Mouse (Mus musculus) lung, embryonic 15.5 days (tissue): ENCODE results near the gene Megf6. TPM values are rescaled to one million over a fixed set of nuclear protein-coding genes. Genes with fewer than 3 reads are reported as not detected.

ENCODE experiments used
- ATAC-seq: fragments of 200-750 bp; cut with Nextera tagmentation; 2 replicates; pipeline ENCODE4 v1.8.0; 2017; ENCODE audit warnings: moderate number of reproducible peaks, borderline replicate concordance; ENCODE audit not compliant: low FRiP score, low TSS enrichment; ENCODE audit errors: extremely low read depth
- H3K27ac ChIP-seq: fragments of 300-500 bp; sonication (generic); 2 replicates; pipeline ENCODE4 v1.5.1; 2015; ENCODE audit warnings: moderate library complexity, mild to moderate bottlenecking, inconsistent platforms
- H3K27me3 ChIP-seq: fragments of 300-500 bp; sonication (generic); 2 replicates; pipeline ENCODE4 v1.6.1; 2015; ENCODE audit warnings: inconsistent platforms
- H3K36me3 ChIP-seq: fragments of 300-500 bp; sonication (generic); 2 replicates; pipeline ENCODE4 v1.6.1; 2015; ENCODE audit warnings: inconsistent platforms
- H3K4me1 ChIP-seq: fragments of 300-500 bp; sonication (generic); 2 replicates; pipeline ENCODE4 v1.6.1; 2015; ENCODE audit warnings: inconsistent platforms
- H3K4me2 ChIP-seq: fragments of 300-500 bp; sonication (generic); 2 replicates; pipeline ENCODE4 v1.6.1; 2015; ENCODE audit warnings: inconsistent platforms, mild to moderate bottlenecking, moderate library complexity
- H3K4me3 ChIP-seq: fragments of 300-500 bp; sonication (generic); 2 replicates; pipeline ENCODE4 v1.5.1; 2015; ENCODE audit warnings: mild to moderate bottlenecking, inconsistent platforms
- H3K9ac ChIP-seq: fragments of 300-500 bp; sonication (generic); 2 replicates; pipeline ENCODE4 v1.6.1; 2015; ENCODE audit warnings: inconsistent platforms
- H3K9me3 ChIP-seq: fragments of 300-500 bp; sonication (generic); 2 replicates; pipeline ENCODE4 v1.6.1; 2016; ENCODE audit warnings: inconsistent platforms
- WGBS: fragments of 180-500 bp; shearing (Covaris S2); methylation state at CpG from one replicate; pipeline ENCODE4 v1.1.7; 2015; 5-methylcytosine and 5-hydroxymethylcytosine counted together
- polyA plus RNA-seq: library from polyadenylated mRNA; unstranded; fragments of >200 nt; fragmentation: Nextera tagmentation; extraction: Ambion mirVana; gene quantifications from 2 replicates; pipeline ENCODE4 v1.2.1, GENCODE M21; 2015

The Megf6 gene
- polyA plus RNA-seq, result 20.9 and 23.3 TPM in 2 replicates

DNA sequence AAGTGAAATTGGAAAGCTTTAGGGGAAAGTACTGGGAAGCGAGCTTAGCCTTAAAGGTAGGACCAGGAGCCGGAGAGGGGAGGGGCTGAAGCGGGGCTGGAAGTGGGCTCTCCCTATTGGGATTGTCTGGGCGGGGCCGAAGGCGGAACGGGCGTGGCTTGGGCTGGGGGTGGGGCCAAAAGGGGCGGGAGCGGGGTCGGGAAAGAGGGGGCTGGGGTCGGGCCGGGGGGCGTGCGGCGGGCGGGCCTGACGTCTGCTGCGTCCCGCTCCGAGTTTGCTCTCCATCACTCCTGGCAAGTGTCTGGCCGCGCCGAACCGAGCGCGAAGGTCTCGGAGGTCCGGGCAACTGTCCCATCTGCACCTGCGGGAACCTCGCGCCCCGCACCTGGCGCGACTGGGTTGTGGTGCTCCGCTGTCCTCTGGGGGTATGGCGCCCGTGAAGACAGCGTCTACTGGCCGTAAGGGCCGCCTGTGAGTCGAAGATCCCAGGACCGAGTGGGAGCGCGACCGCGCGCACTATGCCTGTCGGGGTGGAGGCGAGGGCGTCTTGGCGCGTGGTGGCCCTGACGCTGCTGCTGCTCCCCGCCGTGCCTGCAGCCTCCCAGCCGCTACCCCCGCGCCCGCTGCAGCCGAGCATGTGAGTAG is at the start of gene Megf6:
Gene Megf6, plus strand, starts transcription at position 225 of the 645 bp plus-strand sequence.
- ATAC-seq, result peak; percentile 62; the same call in 1 of the 2 replicates
- H3K27me3 ChIP-seq, result peaks cover 64% of the 10 kb centered on the region
- no peak within 1 kb of the TSS for H3K27ac ChIP-seq

DNA sequence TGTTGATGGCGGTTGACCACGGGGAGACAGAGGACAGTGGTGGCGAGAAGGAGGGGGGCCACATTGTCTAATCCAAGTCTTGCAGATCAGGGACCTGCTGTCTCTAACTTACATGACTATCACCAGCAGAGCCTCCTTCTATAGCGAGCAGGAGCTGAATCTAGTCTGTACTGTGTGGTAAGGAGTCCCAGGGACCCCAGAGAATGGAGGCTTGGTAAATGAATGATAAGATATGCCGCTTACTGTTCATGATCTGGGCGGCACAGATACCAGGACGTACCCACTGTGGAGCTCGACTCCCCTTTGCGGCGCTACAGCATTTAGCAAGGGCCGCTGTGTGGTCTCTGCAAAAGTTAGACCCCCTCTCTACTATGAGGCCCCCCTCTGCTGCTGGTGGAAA is 48.7 kb upstream of the Megf6 start:
- 73% methylated on average over 11 of the region's 11 CpGs for whole genome bisulfite sequencing
- no peaks in the 10 kb centered on the region for H3K9me3 ChIP-seq
- no peaks in the 10 kb centered on the region for H3K36me3 ChIP-seq
- H3K27me3 ChIP-seq, result no peaks in the 10 kb centered on the region
- H3K4me2 ChIP-seq, result no peak overlapping the region
- no peak overlapping the region for H3K27ac ChIP-seq
- no peak overlapping the region for H3K4me3 ChIP-seq
- ATAC-seq, result no peak
- peaks cover 5% of the 10 kb centered on the region; the same call in 1 of the 2 replicates for H3K4me1 ChIP-seq
- no peak overlapping the region for H3K9ac ChIP-seq

More for the DNA sequence above, at the start of gene Megf6:
- Histone ChIP-seq H3K9me3 (no peaks in the 10 kb centered on the region), H3K4me3 (peak within 1 kb of the TSS; percentile 53), H3K36me3 (no peaks in the 10 kb centered on the region), H3K4me1 (peaks cover 16% of the 10 kb centered on the region), H3K4me2 (peak within 1 kb of the TSS; percentile 94), H3K9ac (peak within 1 kb of the TSS; percentile 39)
- WGBS, result under 1% methylated on average over 51 of the region's 61 CpGs

- no peaks in the 10 kb centered on the region for H3K36me3 ChIP-seq
- no peaks in the 10 kb centered on the region for H3K9me3 ChIP-seq
- 70% methylated on average over 7 of the region's 7 CpGs for WGBS
- ATAC-seq, result no peak
- no peaks in the 10 kb centered on the region for H3K27me3 ChIP-seq
- H3K9ac ChIP-seq, result no peak overlapping the region
- H3K27ac ChIP-seq, result no peak overlapping the region
- no peak overlapping the region for H3K4me3 ChIP-seq
- H3K4me2 ChIP-seq, result no peak overlapping the region
- peaks cover 5% of the 10 kb centered on the region; the same call in 1 of the 2 replicates for H3K4me1 ChIP-seq
Observed at GRCm38 (mm10) chr4:154122374-154122773, 48.2 kb upstream of the Megf6 start.

DNA sequence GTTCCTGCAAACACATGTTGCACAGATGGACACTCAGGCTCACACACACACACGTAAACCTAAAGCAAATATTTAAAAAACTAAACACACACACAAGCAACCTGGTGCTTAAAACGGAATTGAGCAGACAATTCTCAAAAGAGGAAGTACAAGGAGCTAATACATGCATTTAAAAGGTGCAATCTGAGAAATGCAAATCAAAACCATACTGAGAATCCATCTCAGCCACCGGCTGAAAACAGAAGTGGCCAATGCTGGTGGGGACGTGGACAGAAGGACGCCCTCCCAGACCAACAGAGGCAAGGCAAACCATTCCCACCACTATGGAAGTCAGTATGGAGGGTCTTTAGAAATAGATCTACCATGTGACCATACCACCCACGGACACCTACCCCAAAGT is 47.0 kb upstream of the Megf6 start:
- Histone ChIP-seq H3K36me3 (no peaks in the 10 kb centered on the region), H3K9me3 (no peaks in the 10 kb centered on the region), H3K27me3 (no peaks in the 10 kb centered on the region), H3K4me2 (no peak overlapping the region), H3K27ac (no peak overlapping the region), H3K9ac (no peak overlapping the region), H3K4me3 (no peak overlapping the region), H3K4me1 (peaks cover under 1% of the 10 kb centered on the region; the same call in 1 of the 2 replicates)
- ATAC-seq, result no peak
- WGBS, result 60% methylated on average over 6 of the region's 6 CpGs

DNA sequence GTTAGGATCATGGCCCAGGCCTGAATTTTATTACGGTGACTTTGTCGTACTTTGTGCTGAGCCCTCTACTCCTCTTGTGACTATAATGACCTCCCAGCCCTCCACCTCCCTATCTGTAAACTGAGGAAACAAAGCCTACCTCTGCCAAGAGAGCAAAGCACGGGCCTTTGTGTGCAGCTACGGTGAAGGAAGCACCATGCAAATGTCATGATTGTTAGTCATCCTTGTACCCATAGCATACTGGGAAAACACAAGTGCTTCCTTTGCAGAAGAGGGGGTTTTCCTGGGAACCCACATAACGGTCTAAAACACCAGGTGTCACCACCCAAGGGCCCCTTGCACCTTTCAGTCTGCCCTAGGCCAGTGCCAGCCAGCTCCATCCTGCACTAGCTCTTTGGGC is 45.3 kb upstream of the Megf6 start:
- 69% methylated on average over 5 of the region's 5 CpGs for WGBS
- H3K4me1 ChIP-seq, result no peaks in the 10 kb centered on the region
- H3K9me3 ChIP-seq, result no peaks in the 10 kb centered on the region
- no peak overlapping the region for H3K4me3 ChIP-seq
- no peak overlapping the region for H3K4me2 ChIP-seq
- no peak for ATAC-seq
- H3K27ac ChIP-seq, result no peak overlapping the region
- H3K9ac ChIP-seq, result no peak overlapping the region
- no peaks in the 10 kb centered on the region; the same call in 1 of the 2 replicates for H3K27me3 ChIP-seq
- no peaks in the 10 kb centered on the region for H3K36me3 ChIP-seq

GRCm38 (mm10) chr4:154127273-154127672 is 43.3 kb upstream of the Megf6 start:
- no peak overlapping the region for H3K27ac ChIP-seq

DNA sequence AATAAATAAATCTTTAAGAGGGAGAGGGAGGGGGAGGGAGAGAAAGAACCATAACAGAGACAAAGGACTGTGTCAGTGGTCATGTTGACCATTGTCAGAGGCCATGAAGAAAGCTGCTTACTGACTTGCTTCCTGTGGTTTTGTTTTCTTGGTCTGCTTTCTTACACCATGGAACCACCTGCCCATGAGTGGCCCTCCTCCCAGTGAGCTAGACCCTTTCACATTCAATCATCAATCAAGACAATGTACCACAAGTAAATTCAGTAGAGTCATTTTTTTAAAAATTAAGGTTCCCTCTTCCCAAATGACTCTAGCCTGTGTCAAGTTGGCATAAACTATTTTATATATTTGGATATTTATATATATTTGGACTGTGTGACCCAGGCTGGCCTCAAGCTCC is 40.6 kb upstream of the Megf6 start:
- H3K9ac ChIP-seq, result no peak overlapping the region
- no peaks in the 10 kb centered on the region for H3K4me1 ChIP-seq
- ATAC-seq, result no peak
- H3K27ac ChIP-seq, result no peak overlapping the region
- H3K36me3 ChIP-seq, result no peaks in the 10 kb centered on the region
- no peak overlapping the region for H3K4me2 ChIP-seq
- peaks cover 12% of the 10 kb centered on the region; the same call in 1 of the 2 replicates for H3K27me3 ChIP-seq
- H3K4me3 ChIP-seq, result no peak overlapping the region
- no peaks in the 10 kb centered on the region for H3K9me3 ChIP-seq

More at GRCm38 (mm10) chr4:154127273-154127672, 43.3 kb upstream of the Megf6 start:
- H3K4me1 ChIP-seq, result no peaks in the 10 kb centered on the region
- no peak overlapping the region for H3K9ac ChIP-seq
- no peak overlapping the region for H3K4me3 ChIP-seq
- H3K36me3 ChIP-seq, result no peaks in the 10 kb centered on the region
- peaks cover 4% of the 10 kb centered on the region; the same call in 1 of the 2 replicates for H3K27me3 ChIP-seq
- no peak for ATAC-seq
- no peak overlapping the region for H3K4me2 ChIP-seq
- no peaks in the 10 kb centered on the region for H3K9me3 ChIP-seq
- whole genome bisulfite sequencing, result 69% methylated on average over 3 of the region's 3 CpGs

- Histone ChIP-seq H3K4me2 (no peak overlapping the region), H3K36me3 (no peaks in the 10 kb centered on the region), H3K4me3 (no peak overlapping the region), H3K9ac (no peak overlapping the region), H3K27me3 (peaks cover 28% of the 10 kb centered on the region), H3K9me3 (no peaks in the 10 kb centered on the region), H3K4me1 (no peaks in the 10 kb centered on the region), H3K27ac (no peak overlapping the region)
- 68% methylated on average over 4 of the region's 4 CpGs for WGBS
- no peak for ATAC-seq
Observed at GRCm38 (mm10) chr4:154131894-154132293, 38.6 kb upstream of the Megf6 start.

DNA sequence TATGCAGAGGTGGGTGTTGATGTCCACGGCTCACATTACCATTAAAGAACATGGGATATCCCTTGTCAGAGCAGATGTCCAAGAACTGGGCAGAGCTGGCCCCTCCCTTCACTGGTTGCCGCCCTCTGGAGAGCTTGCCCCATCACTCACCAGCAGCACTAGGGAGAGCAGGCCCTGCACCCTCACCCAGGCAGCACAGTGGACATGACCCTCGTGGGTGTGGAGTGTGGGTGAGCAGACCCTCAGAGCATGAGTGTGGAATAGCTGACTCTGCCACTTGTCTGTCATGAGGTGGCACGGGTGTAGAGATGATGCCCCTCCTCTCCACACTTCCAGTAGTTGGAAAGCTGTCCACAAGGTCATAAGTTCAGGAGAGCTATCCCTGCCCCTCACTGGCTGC is 35.7 kb upstream of the Megf6 start:
- ATAC-seq, result 0 out of 2 replicates have a peak, but pooled peaks have one; percentile 23
- H3K27me3 ChIP-seq, result peaks cover 57% of the 10 kb centered on the region

GRCm38 (mm10) chr4:154137139-154137538 is 33.4 kb upstream of the Megf6 start:
- Histone ChIP-seq H3K4me1 (peaks cover 28% of the 10 kb centered on the region), H3K27me3 (peaks cover 75% of the 10 kb centered on the region), H3K9ac (no peak overlapping the region), H3K27ac (no peak overlapping the region), H3K9me3 (no peaks in the 10 kb centered on the region), H3K36me3 (no peaks in the 10 kb centered on the region), H3K4me3 (no peak overlapping the region), H3K4me2 (no peak overlapping the region)
- no peak for ATAC-seq
- 55% methylated on average over 5 of the region's 5 CpGs for WGBS

More for the DNA sequence above, 35.7 kb upstream of the Megf6 start:
- H3K4me2 ChIP-seq, result no peak overlapping the region
- WGBS, result 47% methylated on average over 4 of the region's 4 CpGs
- no peak overlapping the region for H3K4me3 ChIP-seq
- H3K9me3 ChIP-seq, result no peaks in the 10 kb centered on the region
- no peak overlapping the region for H3K27ac ChIP-seq
- H3K9ac ChIP-seq, result no peak overlapping the region
- peaks cover 5% of the 10 kb centered on the region for H3K4me1 ChIP-seq
- no peaks in the 10 kb centered on the region for H3K36me3 ChIP-seq

DNA sequence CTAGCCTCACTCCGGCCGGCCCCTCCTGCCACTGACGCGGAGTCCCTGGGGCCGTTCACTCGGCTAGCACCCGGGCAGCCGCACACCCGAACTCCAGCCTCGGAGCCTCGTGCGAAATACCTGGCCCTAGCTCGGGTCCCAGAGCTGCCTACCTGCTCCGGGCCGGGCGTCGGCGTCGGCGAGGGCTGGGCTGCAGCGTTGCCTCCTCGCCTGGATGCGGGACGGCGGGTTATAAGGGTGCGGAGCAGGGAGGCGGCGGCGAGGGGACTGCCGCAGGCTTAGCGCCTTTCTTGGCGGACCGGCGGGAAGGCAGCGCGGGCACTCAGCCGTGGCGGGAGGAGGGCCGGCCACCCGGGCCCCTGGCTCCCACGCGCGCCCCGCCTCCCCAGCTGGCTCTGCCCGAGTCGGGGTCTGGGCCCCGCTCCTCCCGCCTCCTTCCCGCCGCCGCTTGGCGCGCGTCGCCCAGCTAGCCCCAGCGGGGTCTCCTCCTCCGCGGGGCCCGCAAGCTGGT is 30.8 kb upstream of the Megf6 start:
- Histone ChIP-seq H3K4me1 (peaks cover 36% of the 10 kb centered on the region), H3K27ac (no peak overlapping the region), H3K27me3 (peaks cover 69% of the 10 kb centered on the region), H3K4me3 (peak overlapping the region; percentile 46), H3K4me2 (peak overlapping the region; percentile 94), H3K9me3 (no peaks in the 10 kb centered on the region), H3K36me3 (no peaks in the 10 kb centered on the region), H3K9ac (peak overlapping the region; percentile 31)
- WGBS, result under 1% methylated on average over 58 of the region's 59 CpGs
- no peak for ATAC-seq

GRCm38 (mm10) chr4:154140182-154140212 is 30.5 kb upstream of the Megf6 start, which contains the start of gene Trp73:
Gene Trp73 (minus strand): TSS chr4:154140208.
- H3K27ac ChIP-seq, result no peak within 1 kb of the TSS
- no peaks in the 10 kb centered on the region for H3K9me3 ChIP-seq
- H3K4me1 ChIP-seq, result peaks cover 36% of the 10 kb centered on the region
- H3K9ac ChIP-seq, result peak within 1 kb of the TSS; percentile 31
- ATAC-seq, result no peak
- H3K36me3 ChIP-seq, result no peaks in the 10 kb centered on the region
- 0% methylated on average over 4 of the region's 4 CpGs for WGBS
- H3K4me3 ChIP-seq, result peak within 1 kb of the TSS; percentile 46
- peaks cover 66% of the 10 kb centered on the region for H3K27me3 ChIP-seq
- peak within 1 kb of the TSS; percentile 94 for H3K4me2 ChIP-seq
